In genomic region chr1:90153099-90153744, GRCm38 (mm10) we compare ENCODE assay signal across 8 mouse cellular contexts. TPM values are rescaled to one million over a fixed set of nuclear protein-coding genes. Genes with fewer than 3 reads are reported as not detected.
DNase-seq lines count a peak whose midpoint lies in the region; ATAC-seq lines count a peak whose summit lies in the region.

Gene Iqca, minus strand, starts transcription at chr1:90153401.

- DNase-seq in ZHBTc4 (ENCODE audit: low read depth, low spot score), result peak; percentile 89
- peak; percentile 84 for DNase-seq in embryo, embryonic 9.5 days (ENCODE audit: extremely low spot score)
- DNase-seq in gastrocnemius, postnatal 4 days (ENCODE audit: low spot score in 2 of 2), result peak; percentile 37 to 69
- peak; percentile 84 for DNase-seq in intestine, embryonic 14.5 days (ENCODE audit: low spot score)
- peak; percentile 21 to 61 for DNase-seq in left cerebral cortex, adult 8-10 months (ENCODE audit: low spot score in 2 of 2)
- DNase-seq in skeletal muscle tissue, adult 2 months (ENCODE audit: low read depth, low spot score), result peak; percentile 30

- H3K9ac ChIP-seq in intestine, embryonic 14.5 days (ENCODE audit: low read length), result peak within 1 kb of the TSS; percentile 18; the same call in 1 of the 2 replicates

- peak within 1 kb of the TSS; percentile 81 for H3K27ac ChIP-seq in intestine, embryonic 14.5 days (ENCODE audit: low read depth)

- 3% methylated on average over 18 of the region's 18 CpGs for WGBS in intestine, embryonic 14.5 days

- H3K9me3 ChIP-seq in intestine, embryonic 14.5 days (ENCODE audit: control insufficient read depth, low read length), result no peaks in the 10 kb centered on the region

- peak; percentile 97 for ATAC-seq in intestine, embryonic 14.5 days (replicated peaks; ENCODE audit: low FRiP score, low TSS enrichment, low read depth)
- ATAC-seq in megakaryocyte-erythroid progenitor cell, adult 5-6 weeks (replicated peaks; ENCODE audit: low FRiP score, low TSS enrichment, poor library complexity, severe bottlenecking), result 0 out of 2 replicates have a peak, but pooled peaks have one; percentile 52
- ATAC-seq in erythroblast, adult 5-6 weeks (replicated peaks; ENCODE audit: low FRiP score, poor library complexity, severe bottlenecking), result no peak

- no peaks in the 10 kb centered on the region for H3K36me3 ChIP-seq in intestine, embryonic 14.5 days (ENCODE audit: control insufficient read depth, insufficient read depth, low read length)

- no peak within 1 kb of the TSS for H3K4me3 ChIP-seq in intestine, embryonic 14.5 days (ENCODE audit: low read depth, low read length)

- peak within 1 kb of the TSS; percentile 39 for H3K4me2 ChIP-seq in intestine, embryonic 14.5 days (ENCODE audit: low read length)

- H3K27me3 ChIP-seq in intestine, embryonic 14.5 days (replicated peaks; ENCODE audit: control insufficient read depth, insufficient read depth, low read length), result no peaks in the 10 kb centered on the region

- H3K4me1 ChIP-seq in intestine, embryonic 14.5 days (replicated peaks; ENCODE audit: control insufficient read depth, insufficient read depth, low read length), result peaks cover 12% of the 10 kb centered on the region

RNA-seq across cellular contexts. Expression of gene Iqca, which starts in this region (rescaled TPM):
- not detected for total RNA-seq in gastrocnemius, postnatal 4 days (2021)
- polyA plus RNA-seq in intestine, embryonic 14.5 days (2014; fragmentation: Nextera tagmentation; extraction: Ambion mirVana), result 0.22 and 0.51 TPM in 2 replicates
- 1 to 10 TPM in 3 of 4 experiments, under 1 TPM in 1; 0.52 to 1.5 (median 1.2) TPM for total RNA-seq in left cerebral cortex, adult 8-10 months (2022)
- not detected in 2 replicates for total RNA-seq in megakaryocyte-erythroid progenitor cell, adult 5-6 weeks (2014; fragmentation: Nextera tagmentation)
- total RNA-seq in megakaryocyte-erythroid progenitor cell, adult 5-6 weeks (2017), result not detected in 2 replicates
- not detected in 2 replicates for total RNA-seq in erythroblast, adult 5-6 weeks (2015; ENCODE audit: low replicate concordance)
- total RNA-seq in erythroblast, adult 5-6 weeks (2017; ENCODE audit: low replicate concordance), result not detected in 2 replicates

Comparison
In these comparisons a context has a peak if more than half of its experiments do, and no peak if none do; other contexts are left out.
1. Peak in DNase-seq in gastrocnemius, postnatal 4 days; RNA of the gene not detected or under 1 TPM.
2. Peak in DNase-seq, ATAC-seq, H3K27ac ChIP-seq, H3K9ac ChIP-seq and H3K4me2 ChIP-seq in intestine, embryonic 14.5 days; RNA of the gene not detected or under 1 TPM.
3. Peak in ATAC-seq in megakaryocyte-erythroid progenitor cell, adult 5-6 weeks; RNA of the gene not detected or under 1 TPM.
4. DNase-seq: peak in every context shown above with its lines; median percentile 89 in ZHBTc4; 84 in embryo, embryonic 9.5 days; 84 in intestine, embryonic 14.5 days; 53 in gastrocnemius, postnatal 4 days; 41 in left cerebral cortex, adult 8-10 months; 30 in skeletal muscle tissue, adult 2 months.